Mouse (Mus musculus) forebrain, embryonic 10.5 days (tissue): ENCODE data around the gene Ttl. TPM values are rescaled to one million over a fixed set of nuclear protein-coding genes. Genes with fewer than 3 reads are reported as not detected.

Experiments
- DNase-seq: peaks from one replicate; pipeline ENCODE4 v3.0.0-alpha.2; 2017; ENCODE audit warnings: low spot score; ENCODE audit errors: extremely low spot score
- H3K27ac ChIP-seq: fragments of 300-500 bp; sonication (generic); 2 replicates; pipeline ENCODE4 v1.5.1; 2016; ENCODE audit warnings: mild to moderate bottlenecking
- H3K27me3 ChIP-seq: fragments of 300-500 bp; sonication (generic); 2 replicates; pipeline ENCODE4 v1.6.1; 2016; ENCODE audit warnings: mild to moderate bottlenecking; ENCODE audit not compliant: poor library complexity, severe bottlenecking
- H3K36me3 ChIP-seq: fragments of 300-500 bp; sonication (generic); replicated peaks from 2 replicates; pipeline ENCODE4 v1.6.1; 2016; ENCODE audit warnings: mild to moderate bottlenecking, moderate library complexity
- H3K4me1 ChIP-seq: fragments of 300-500 bp; sonication (generic); 2 replicates; pipeline ENCODE4 v1.6.1; 2016
- H3K4me3 ChIP-seq: fragments of 300-500 bp; sonication (generic); 2 replicates; pipeline ENCODE4 v1.5.1; 2016; ENCODE audit warnings: mild to moderate bottlenecking, moderate library complexity
- H3K9me3 ChIP-seq: fragments of 300-500 bp; sonication (generic); 2 replicates; pipeline ENCODE4 v1.6.1; 2016; ENCODE audit warnings: mild to moderate bottlenecking, moderate library complexity
- whole genome bisulfite sequencing: fragments of 180-500 bp; shearing (Covaris S2); methylation state at CpG from one replicate; pipeline ENCODE4 v1.1.7; 2016; 5-methylcytosine and 5-hydroxymethylcytosine counted together
- polyA plus RNA-seq: library from polyadenylated mRNA; unstranded; fragments of >200 nt; fragmentation: Nextera tagmentation; extraction: Ambion mirVana; gene quantifications from 2 replicates; pipeline ENCODE4 v1.2.1, GENCODE M21; 2016

Gene Ttl
- 12.4 and 14.0 TPM in 2 replicates for polyA plus RNA-seq

- peaks cover 25% of the 10 kb centered on the region for H3K4me1 ChIP-seq
- H3K9me3 ChIP-seq = peaks cover 6% of the 10 kb centered on the region; the same call in 1 of the 2 replicates
- H3K4me3 ChIP-seq = peak within 1 kb of the TSS; percentile 90
- 1% methylated on average over 62 of the region's 62 CpGs for WGBS
- H3K27ac ChIP-seq = peak within 1 kb of the TSS; percentile 90
- H3K27me3 ChIP-seq = no peaks in the 10 kb centered on the region
- peaks cover 21% of the 10 kb centered on the region for H3K36me3 ChIP-seq
- peak; percentile 78 for DNase-seq
Measured at GRCm38 (mm10) chr2:129065437-129066282, at the start of gene Ttl. Gene Ttl, plus strand, starts transcription at chr2:129065942.

DNA sequence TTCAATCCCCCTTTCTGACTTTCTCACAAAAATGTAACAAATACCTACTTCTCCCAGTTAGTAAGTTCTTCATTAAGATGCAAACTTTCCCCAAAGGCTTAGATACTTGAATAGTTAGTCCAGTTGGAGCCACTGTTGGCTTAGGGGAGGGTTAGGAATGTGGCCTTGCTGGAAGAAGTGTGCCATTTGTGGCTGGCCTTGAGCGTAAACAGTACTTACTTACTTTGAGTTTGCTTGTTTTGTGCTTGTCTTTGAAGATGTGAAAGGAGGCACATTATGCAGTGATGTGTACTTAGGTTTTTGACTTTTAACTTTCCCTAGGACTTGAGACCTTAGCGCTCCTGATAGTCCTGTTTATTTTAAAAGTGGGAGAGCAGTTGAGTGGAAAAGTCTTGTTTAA is 45.6 kb upstream of the Ttl start:
- H3K4me3 ChIP-seq = no peak overlapping the region
- no peaks in the 10 kb centered on the region for H3K9me3 ChIP-seq
- no peak for DNase-seq
- 88% methylated on average over 2 of the region's 2 CpGs for WGBS
- no peaks in the 10 kb centered on the region for H3K27me3 ChIP-seq
- H3K4me1 ChIP-seq = no peaks in the 10 kb centered on the region
- no peak overlapping the region for H3K27ac ChIP-seq
- no peaks in the 10 kb centered on the region for H3K36me3 ChIP-seq

DNA sequence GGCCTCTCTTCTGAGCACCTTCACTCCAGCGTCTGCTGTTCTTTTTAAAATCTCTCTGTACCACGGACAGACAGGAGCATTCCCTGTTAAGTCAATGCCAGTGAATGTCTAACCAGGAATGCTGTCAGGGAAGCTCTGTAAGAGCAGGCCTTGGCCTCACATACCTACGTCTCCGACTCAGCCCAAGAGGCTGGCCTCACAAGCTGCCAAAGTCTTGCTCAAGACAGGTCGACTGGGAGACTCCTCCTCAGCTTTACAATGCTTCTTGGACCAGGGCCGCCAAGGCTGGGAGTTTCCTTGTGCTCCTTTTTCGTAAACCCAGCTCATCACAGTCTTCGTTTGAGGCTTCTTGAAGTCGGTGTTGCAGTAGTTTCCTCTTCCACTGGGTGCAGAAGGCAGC is 40.9 kb upstream of the Ttl start:
- WGBS = 82% methylated on average over 9 of the region's 9 CpGs
- Histone ChIP-seq H3K9me3 (no peaks in the 10 kb centered on the region), H3K4me3 (no peak overlapping the region), H3K4me1 (no peaks in the 10 kb centered on the region), H3K36me3 (no peaks in the 10 kb centered on the region), H3K27ac (no peak overlapping the region), H3K27me3 (no peaks in the 10 kb centered on the region)
- DNase-seq = no peak

- Histone ChIP-seq H3K36me3 (no peaks in the 10 kb centered on the region), H3K4me1 (peaks cover 12% of the 10 kb centered on the region), H3K27ac (no peak overlapping the region), H3K4me3 (no peak overlapping the region), H3K9me3 (no peaks in the 10 kb centered on the region), H3K27me3 (peaks cover 47% of the 10 kb centered on the region)
- no peak for DNase-seq
- 87% methylated on average over 5 of the region's 5 CpGs for WGBS
Measured at GRCm38 (mm10) chr2:129035381-129035780, 30.4 kb upstream of the Ttl start.

DNA sequence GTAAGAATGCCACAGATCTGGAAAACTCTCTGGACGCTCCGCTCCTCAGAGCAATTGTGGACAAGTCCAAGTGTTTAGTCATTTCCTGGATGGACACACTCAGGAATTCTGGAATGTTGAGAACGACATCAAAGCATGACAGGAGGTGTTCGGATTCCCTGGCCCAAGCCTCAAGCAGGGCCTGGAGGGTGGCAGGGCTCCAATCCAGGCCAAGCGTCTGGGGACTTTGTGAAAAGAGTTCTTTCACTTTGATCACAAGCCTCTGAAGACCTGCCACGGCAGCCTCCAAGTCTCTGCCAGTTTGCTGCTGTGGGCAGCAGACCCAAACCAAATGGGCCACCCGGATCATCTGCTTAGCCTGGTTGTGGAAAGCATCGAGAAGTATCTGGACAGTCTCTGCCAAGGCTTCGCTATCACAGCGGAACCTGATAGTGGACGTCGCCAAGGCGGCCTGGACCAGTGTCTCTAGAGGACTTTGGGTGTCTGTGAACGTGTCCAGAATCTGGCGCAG is 27.3 kb upstream of the Ttl start:
- DNase-seq = peak; percentile 24
- peak overlapping the region; percentile 54 for H3K4me3 ChIP-seq
- peak overlapping the region; percentile 63; the same call in 1 of the 2 replicates for H3K27ac ChIP-seq
- 38% methylated on average over 15 of the region's 15 CpGs for WGBS
- H3K4me1 ChIP-seq = peaks cover 12% of the 10 kb centered on the region
- H3K27me3 ChIP-seq = peaks cover 66% of the 10 kb centered on the region
- no peaks in the 10 kb centered on the region for H3K36me3 ChIP-seq
- no peaks in the 10 kb centered on the region for H3K9me3 ChIP-seq

- peak overlapping the region; percentile 63 for H3K27ac ChIP-seq
- DNase-seq = peak; percentile 46
- H3K9me3 ChIP-seq = no peaks in the 10 kb centered on the region
- H3K27me3 ChIP-seq = peaks cover 66% of the 10 kb centered on the region
- 3% methylated on average over 62 of the region's 62 CpGs for WGBS
- peaks cover 12% of the 10 kb centered on the region for H3K4me1 ChIP-seq
- H3K4me3 ChIP-seq = peak overlapping the region; percentile 54
- no peaks in the 10 kb centered on the region for H3K36me3 ChIP-seq
Measured at GRCm38 (mm10) chr2:129038937-129039631, 26.7 kb upstream of the Ttl start.

- no peaks in the 10 kb centered on the region for H3K36me3 ChIP-seq
- DNase-seq = no peak
- peaks cover 66% of the 10 kb centered on the region for H3K27me3 ChIP-seq
- H3K4me3 ChIP-seq = no peak overlapping the region
- H3K9me3 ChIP-seq = no peaks in the 10 kb centered on the region
- WGBS = 40% methylated on average over 6 of the region's 6 CpGs
- no peak overlapping the region for H3K27ac ChIP-seq
- H3K4me1 ChIP-seq = peaks cover 12% of the 10 kb centered on the region
Measured at GRCm38 (mm10) chr2:129040567-129040966, 25.2 kb upstream of the Ttl start.

- Histone ChIP-seq H3K27me3 (peaks cover 10% of the 10 kb centered on the region), H3K4me1 (no peaks in the 10 kb centered on the region)
- 82% methylated on average over 6 of the region's 6 CpGs for whole genome bisulfite sequencing
Measured at GRCm38 (mm10) chr2:129046172-129046845, 19.4 kb upstream of the Ttl start.

GRCm38 (mm10) chr2:129046846-129047196 is 18.9 kb upstream of the Ttl start:
- H3K4me3 ChIP-seq = no peak overlapping the region
- WGBS = 92% methylated on average over 4 of the region's 4 CpGs
- H3K27me3 ChIP-seq = peaks cover 6% of the 10 kb centered on the region; the same call in 1 of the 2 replicates
- no peak for DNase-seq
- no peak overlapping the region for H3K27ac ChIP-seq
- H3K9me3 ChIP-seq = no peaks in the 10 kb centered on the region
- no peaks in the 10 kb centered on the region for H3K4me1 ChIP-seq
- no peaks in the 10 kb centered on the region for H3K36me3 ChIP-seq

More at GRCm38 (mm10) chr2:129046172-129046845, 19.4 kb upstream of the Ttl start:
- Histone ChIP-seq H3K9me3 (no peaks in the 10 kb centered on the region), H3K36me3 (no peaks in the 10 kb centered on the region), H3K27ac (no peak overlapping the region), H3K4me3 (no peak overlapping the region)
- no peak for DNase-seq

DNA sequence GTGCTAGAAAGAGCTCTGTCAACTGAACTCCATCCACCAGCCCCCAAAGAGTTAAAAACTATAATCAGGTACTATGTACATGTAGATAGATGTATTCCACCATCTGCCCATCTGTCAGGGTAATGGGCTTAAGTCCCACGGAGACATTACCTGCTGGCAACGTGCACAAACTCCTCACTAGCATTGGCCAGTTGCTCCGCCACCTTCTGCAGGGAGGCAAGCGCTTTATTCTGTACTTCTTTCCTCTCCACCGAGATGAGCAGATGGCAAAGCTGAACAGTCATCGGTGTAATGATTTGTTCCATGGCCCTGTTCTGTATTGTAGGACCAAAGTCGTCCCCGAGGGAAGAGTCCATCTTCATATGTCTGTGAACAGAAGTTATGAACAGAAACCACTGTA is 17.9 kb upstream of the Ttl start, which contains the start of gene Vinac1:
TSS of gene Vinac1 (minus strand) at position 362 of the 400 bp plus-strand sequence.
- Histone ChIP-seq H3K36me3 (no peaks in the 10 kb centered on the region), H3K27ac (no peak within 1 kb of the TSS), H3K9me3 (no peaks in the 10 kb centered on the region), H3K4me3 (no peak within 1 kb of the TSS), H3K27me3 (no peaks in the 10 kb centered on the region), H3K4me1 (no peaks in the 10 kb centered on the region)
- no peak for DNase-seq
- 78% methylated on average over 8 of the region's 8 CpGs for WGBS

GRCm38 (mm10) chr2:129052451-129052983 is 13.2 kb upstream of the Ttl start:
- no peak overlapping the region for H3K27ac ChIP-seq
- no peak for DNase-seq
- no peaks in the 10 kb centered on the region for H3K4me1 ChIP-seq
- no peaks in the 10 kb centered on the region for H3K36me3 ChIP-seq
- no peak overlapping the region for H3K4me3 ChIP-seq
- WGBS = 86% methylated on average over 4 of the region's 4 CpGs
- H3K27me3 ChIP-seq = no peaks in the 10 kb centered on the region
- peaks cover 8% of the 10 kb centered on the region; the same call in 1 of the 2 replicates for H3K9me3 ChIP-seq

DNA sequence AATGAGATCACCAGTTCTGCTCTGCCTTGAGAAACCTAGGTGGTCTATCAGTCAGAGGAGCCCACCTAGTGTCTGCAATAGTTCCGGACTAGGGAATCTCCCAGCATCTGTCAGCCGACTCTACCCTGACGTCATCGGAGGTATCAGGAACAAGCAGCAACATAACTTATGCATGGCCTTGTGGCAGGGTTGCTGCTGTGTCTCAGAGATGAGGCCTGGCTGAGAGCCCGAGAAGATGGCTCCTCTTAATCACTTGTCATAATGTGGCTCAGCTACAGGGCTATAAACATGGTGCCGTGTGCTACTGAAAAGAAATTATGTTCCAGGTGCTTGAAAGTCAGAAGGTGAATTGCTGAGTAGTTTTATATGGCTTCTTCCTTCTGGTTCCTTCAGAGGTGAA is 10.0 kb upstream of the Ttl start:
- peaks cover 19% of the 10 kb centered on the region for H3K9me3 ChIP-seq
- H3K36me3 ChIP-seq = no peaks in the 10 kb centered on the region
- H3K27me3 ChIP-seq = no peaks in the 10 kb centered on the region
- WGBS = 92% methylated on average over 6 of the region's 6 CpGs
- DNase-seq = no peak
- no peak overlapping the region for H3K4me3 ChIP-seq
- H3K27ac ChIP-seq = no peak overlapping the region
- no peaks in the 10 kb centered on the region for H3K4me1 ChIP-seq
